Mouse (Mus musculus) liver, adult 2 months (tissue): ENCODE data around the gene Poglut1. TPM values are rescaled to one million over a fixed set of nuclear protein-coding genes. Genes with fewer than 3 reads are reported as not detected.

Experiments used
- DNase-seq: peaks from one replicate; pipeline ENCODE4 v3.0.0-alpha.2; 2011; ENCODE audit warnings: low read depth, low spot score; ENCODE audit errors: extremely low read depth
- H3K27ac ChIP-seq: fragments of 200-500 bp; replicated peaks from 2 replicates; pipeline ENCODE4 v1.5.1; 2012; ENCODE audit warnings: low read depth, mild to moderate bottlenecking, control low read depth, inconsistent platforms, low read length; ENCODE audit not compliant: insufficient read depth
- H3K27me3 ChIP-seq: fragments of 200-500 bp; 2 replicates; pipeline ENCODE4 v1.6.1; 2012; ENCODE audit warnings: mild to moderate bottlenecking, moderate library complexity, low read length, inconsistent platforms; ENCODE audit not compliant: control insufficient read depth, insufficient read depth
- H3K36me3 ChIP-seq: fragments of 200-500 bp; 2 replicates; pipeline ENCODE4 v1.6.1; 2012; ENCODE audit warnings: low read length, inconsistent platforms; ENCODE audit not compliant: control insufficient read depth, insufficient read depth
- H3K4me1 ChIP-seq: fragments of 200-500 bp; 2 replicates; pipeline ENCODE4 v1.6.1; 2011; ENCODE audit warnings: low read length; ENCODE audit not compliant: control insufficient read depth, insufficient read depth
- H3K4me3 ChIP-seq: fragments of 200-500 bp; 2 replicates; pipeline ENCODE4 v1.5.1; 2011; ENCODE audit warnings: low read depth, mild to moderate bottlenecking, control low read depth, low read length, moderate library complexity; ENCODE audit not compliant: insufficient read depth
- H3K79me2 ChIP-seq: fragments of 200-500 bp; 2 replicates; pipeline ENCODE4 v1.6.1; 2012; ENCODE audit warnings: inconsistent platforms, mild to moderate bottlenecking, low read length, moderate library complexity; ENCODE audit not compliant: control insufficient read depth, insufficient read depth
- H3K9ac ChIP-seq: fragments of 200-500 bp; 2 replicates; pipeline ENCODE4 v1.6.1; 2012; ENCODE audit warnings: low read depth, mild to moderate bottlenecking, control low read depth, inconsistent platforms, low read length
- CTCF ChIP-seq: fragments of 200-500 bp; IDR thresholded peaks from 2 replicates; pipeline ENCODE4 v1.5.1; 2011; ENCODE audit warnings: low read depth, low read length, control low read depth
- POLR2A ChIP-seq: fragments of 200-500 bp; IDR thresholded peaks from 2 replicates; pipeline ENCODE4 v1.6.1; 2011; ENCODE audit warnings: low read length, control low read depth; ENCODE audit not compliant: insufficient read depth; ENCODE audit errors: extremely low read depth
- WGBS: fragments of 180-500 bp; shearing (Covaris S2); methylation state at CpG from one replicate; pipeline ENCODE4 v1.1.7; 2018; 5-methylcytosine and 5-hydroxymethylcytosine counted together
- polyA plus RNA-seq: library from polyadenylated mRNA; depleted of rRNA; stranded (reverse); fragments of >200 nt; gene quantifications from 2 replicates; pipeline ENCODE4 v1.2.3, GENCODE M21; 2012; rRNA removed
- total RNA-seq: library from RNA; depleted of rRNA; stranded (reverse); fragments of >200 nt; gene quantifications from 2 replicates; pipeline ENCODE4 v1.2.3, GENCODE M21; 2014; rRNA removed

Poglut1 gene
- total RNA-seq = 12.6 and 12.9 TPM in 2 replicates
- polyA plus RNA-seq = 5.6 and 6.9 TPM in 2 replicates

DNA sequence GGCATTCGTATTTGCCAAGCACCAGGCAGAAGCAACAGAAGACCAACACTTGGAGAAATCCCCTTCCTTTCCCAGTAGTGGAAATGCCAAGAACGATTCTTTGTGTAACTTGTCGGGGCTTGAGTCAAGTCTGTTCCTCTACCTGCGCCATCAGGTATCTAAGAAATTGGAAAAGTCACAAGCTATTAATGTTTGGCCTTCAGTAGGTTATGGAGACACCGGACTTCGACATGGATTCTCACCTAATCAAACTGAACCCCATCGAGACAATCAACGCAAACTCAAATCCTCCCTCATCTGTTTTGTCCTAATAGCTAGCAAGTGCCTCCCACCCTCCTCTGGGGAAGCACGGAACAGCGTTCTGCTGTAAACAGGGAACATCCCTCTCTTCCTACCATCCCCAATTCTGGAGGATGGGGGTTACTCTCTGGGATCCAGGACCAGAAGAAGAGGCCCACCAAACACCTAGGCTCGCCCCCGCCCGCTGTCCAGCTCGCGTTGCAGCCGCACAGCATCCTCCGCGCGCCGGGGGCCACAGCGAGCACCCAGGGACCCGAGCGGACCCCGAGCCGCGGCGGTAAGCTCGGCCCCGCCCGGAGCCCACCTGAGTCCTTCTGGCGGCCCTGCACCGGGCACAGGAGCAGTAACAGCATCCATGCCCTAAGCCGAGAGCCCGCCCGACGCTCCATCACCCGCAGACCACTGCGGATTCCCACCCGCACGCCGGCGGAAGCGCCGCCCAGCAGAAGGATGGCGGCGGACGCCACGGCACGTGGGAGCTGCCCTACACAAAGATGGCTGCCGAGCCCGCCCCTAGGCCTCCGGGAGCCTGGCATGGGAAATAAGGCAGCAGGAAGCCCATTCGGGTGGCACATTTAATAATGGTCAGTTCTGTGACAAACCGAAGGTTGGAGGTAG is at the start of gene Poglut1:
TSS of gene Poglut1 (minus strand) at position 780 of the 918 bp plus-strand sequence.
- Histone ChIP-seq H3K4me1 (no peaks in the 10 kb centered on the region; the same call in 1 of the 2 replicates), H3K27ac (no peak within 1 kb of the TSS), H3K36me3 (0 out of 2 replicates have a peak, but pooled peaks cover 3% of the 10 kb centered on the region), H3K9ac (peak within 1 kb of the TSS; percentile 85), H3K27me3 (no peaks in the 10 kb centered on the region), H3K79me2 (no peaks in the 10 kb centered on the region), H3K4me3 (peak within 1 kb of the TSS; percentile 99)
- no peak for TF ChIP-seq CTCF
- peak; percentile 22; the same call in 1 of the 2 replicates for TF ChIP-seq POLR2A
- 4% methylated on average over 54 of the region's 54 CpGs for WGBS
- peak; percentile 46 for DNase-seq

DNA sequence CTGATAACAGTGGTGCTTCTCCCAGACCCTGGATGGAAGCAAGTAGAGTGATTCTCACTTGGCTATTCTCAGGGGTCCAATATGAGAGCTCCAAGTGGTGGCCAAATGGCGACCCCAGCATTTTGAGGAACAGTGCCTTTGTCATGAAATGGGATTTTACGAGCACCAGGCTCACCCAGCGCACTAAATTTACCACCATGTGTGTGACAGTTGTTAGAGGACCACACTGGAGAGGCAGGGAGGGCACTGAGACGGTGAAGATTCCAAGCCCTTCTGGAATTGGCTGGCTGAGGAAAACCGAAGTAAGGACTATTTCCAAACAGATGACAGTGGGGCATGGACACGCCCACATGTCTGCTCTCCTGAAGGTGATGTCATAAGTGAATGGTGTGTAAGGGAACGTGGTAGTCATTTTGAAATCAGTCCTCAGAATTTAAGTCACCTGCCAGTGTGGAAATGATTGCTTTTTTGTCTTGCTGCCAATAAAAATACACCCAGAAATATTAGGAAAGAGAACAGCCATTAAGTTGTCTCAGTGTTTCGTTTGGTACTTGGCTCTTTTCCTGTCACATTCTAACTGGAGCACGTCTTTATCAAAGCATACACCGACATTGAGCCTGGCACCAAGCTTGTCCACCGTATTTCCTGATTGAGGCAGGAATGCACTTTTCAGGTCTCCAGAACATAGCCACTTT is 49.1 kb upstream of the Poglut1 start:
- Histone ChIP-seq H3K4me3 (no peak overlapping the region), H3K36me3 (0 out of 2 replicates have a peak, but pooled peaks cover 2% of the 10 kb centered on the region), H3K79me2 (no peaks in the 10 kb centered on the region), H3K9ac (no peak overlapping the region), H3K27ac (no peak overlapping the region), H3K27me3 (no peaks in the 10 kb centered on the region), H3K4me1 (no peaks in the 10 kb centered on the region)
- DNase-seq = peak; percentile 82
- TF ChIP-seq CTCF (no peak), POLR2A (no peak)
- 58% methylated on average over 11 of the region's 11 CpGs for WGBS

DNA sequence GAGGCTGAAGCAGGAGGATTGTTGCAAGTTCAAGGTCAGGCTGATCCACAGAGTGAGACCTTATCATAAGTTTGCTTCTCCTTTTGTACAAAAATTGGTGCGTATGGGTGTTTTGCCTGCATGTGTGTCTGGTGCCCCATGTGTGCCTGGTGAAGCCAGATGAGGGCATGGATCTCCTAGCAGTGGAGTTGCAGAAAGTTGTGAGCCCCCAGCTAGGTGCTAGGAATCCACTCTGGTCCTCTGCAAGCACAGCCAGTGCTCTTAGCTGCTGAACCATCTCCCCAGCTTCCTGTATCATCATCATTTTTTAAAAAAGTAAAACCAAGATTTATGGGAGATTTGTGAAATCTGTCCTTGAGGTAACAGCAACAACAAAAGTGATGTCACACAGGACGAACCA is 46.6 kb upstream of the Poglut1 start:
- Histone ChIP-seq H3K79me2 (no peaks in the 10 kb centered on the region), H3K36me3 (peaks cover 12% of the 10 kb centered on the region; the same call in 1 of the 2 replicates), H3K27me3 (no peaks in the 10 kb centered on the region), H3K27ac (no peak overlapping the region), H3K9ac (no peak overlapping the region), H3K4me1 (no peaks in the 10 kb centered on the region), H3K4me3 (no peak overlapping the region)
- 97% methylated on average over 2 of the region's 2 CpGs for WGBS
- TF ChIP-seq CTCF (no peak), POLR2A (no peak)
- DNase-seq = no peak

- WGBS = 79% methylated on average over 2 of the region's 2 CpGs
- H3K27me3 ChIP-seq = no peaks in the 10 kb centered on the region
Observed at GRCm38 (mm10) chr16:38596099-38596498, 46.0 kb upstream of the Poglut1 start.

DNA sequence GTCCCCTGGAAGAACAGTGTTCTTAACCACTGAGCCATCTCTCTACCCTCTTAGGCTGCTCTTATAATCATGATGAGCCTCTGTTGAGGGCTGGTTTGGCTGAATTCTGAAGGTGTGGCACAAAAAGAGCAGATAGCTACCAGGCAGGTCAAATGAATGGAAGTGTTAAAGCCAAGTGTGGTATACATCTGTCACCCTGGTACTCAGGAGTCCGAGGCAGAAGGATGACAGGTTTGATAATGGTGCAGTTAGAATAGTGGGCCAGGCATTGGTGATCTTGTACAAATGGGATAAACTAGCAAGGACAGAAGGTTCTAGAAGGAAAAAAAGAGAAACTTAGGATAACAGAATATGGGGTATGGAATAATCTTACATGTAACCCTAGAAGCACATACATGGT is 44.4 kb upstream of the Poglut1 start:
- no peak for TF ChIP-seq POLR2A
- TF ChIP-seq CTCF = no peak

More at GRCm38 (mm10) chr16:38596099-38596498, 46.0 kb upstream of the Poglut1 start:
- no peak for DNase-seq
- peaks cover 16% of the 10 kb centered on the region; the same call in 1 of the 2 replicates for H3K36me3 ChIP-seq
- H3K4me1 ChIP-seq = no peaks in the 10 kb centered on the region
- no peak overlapping the region for H3K27ac ChIP-seq
- H3K9ac ChIP-seq = no peak overlapping the region
- no peaks in the 10 kb centered on the region for H3K79me2 ChIP-seq
- TF ChIP-seq CTCF = no peak
- TF ChIP-seq POLR2A = no peak
- no peak overlapping the region for H3K4me3 ChIP-seq

More for the DNA sequence above, 44.4 kb upstream of the Poglut1 start:
- Histone ChIP-seq H3K27me3 (no peaks in the 10 kb centered on the region), H3K36me3 (peaks cover 24% of the 10 kb centered on the region), H3K4me3 (no peak overlapping the region), H3K79me2 (no peaks in the 10 kb centered on the region), H3K4me1 (no peaks in the 10 kb centered on the region), H3K9ac (no peak overlapping the region), H3K27ac (no peak overlapping the region)
- WGBS = 98% methylated on average over 1 of the region's 1 CpGs
- DNase-seq = no peak
